Mouse (Mus musculus): ENCODE measurements around the gene Abr. TPM values are rescaled to one million over a fixed set of nuclear protein-coding genes. Genes with fewer than 3 reads are reported as not detected.

Abr gene
- polyA plus RNA-seq, 1 experiment: 266 TPM

GRCm38 (mm10) chr11:76624881-76625280 is 2.8 kb upstream of the Abr start:
- no peak for TF ChIP-seq POLR2A (IDR thresholded peaks at IDR 0.05; ENCODE audit: extremely low read depth, insufficient read depth, low read length)
- TF ChIP-seq CTCF (IDR thresholded peaks at IDR 0.05; ENCODE audit: extremely low read depth, insufficient read depth, low read length): no peak
- H3K27ac ChIP-seq (ENCODE audit: insufficient read depth, low read length): no peak overlapping the region
- no peak overlapping the region for H3K4me3 ChIP-seq (ENCODE audit: insufficient read depth, low read length)
- H3K4me1 ChIP-seq (ENCODE audit: control insufficient read depth, insufficient read depth, low read length): no peaks in the 10 kb centered on the region

- H3K4me1 ChIP-seq (ENCODE audit: control insufficient read depth, insufficient read depth, low read length): no peaks in the 10 kb centered on the region
- no peak overlapping the region; the same call in 1 of the 2 replicates for H3K4me3 ChIP-seq (ENCODE audit: insufficient read depth, low read length)
- TF ChIP-seq CTCF (IDR thresholded peaks at IDR 0.05; ENCODE audit: extremely low read depth, insufficient read depth, low read length) (no peak), POLR2A (IDR thresholded peaks at IDR 0.05; ENCODE audit: extremely low read depth, insufficient read depth, low read length) (no peak)
- H3K27ac ChIP-seq (ENCODE audit: insufficient read depth, low read length): no peak overlapping the region
These were observed 2.0 kb upstream of the Abr start for GRCm38 (mm10) chr11:76624071-76624470.

DNA sequence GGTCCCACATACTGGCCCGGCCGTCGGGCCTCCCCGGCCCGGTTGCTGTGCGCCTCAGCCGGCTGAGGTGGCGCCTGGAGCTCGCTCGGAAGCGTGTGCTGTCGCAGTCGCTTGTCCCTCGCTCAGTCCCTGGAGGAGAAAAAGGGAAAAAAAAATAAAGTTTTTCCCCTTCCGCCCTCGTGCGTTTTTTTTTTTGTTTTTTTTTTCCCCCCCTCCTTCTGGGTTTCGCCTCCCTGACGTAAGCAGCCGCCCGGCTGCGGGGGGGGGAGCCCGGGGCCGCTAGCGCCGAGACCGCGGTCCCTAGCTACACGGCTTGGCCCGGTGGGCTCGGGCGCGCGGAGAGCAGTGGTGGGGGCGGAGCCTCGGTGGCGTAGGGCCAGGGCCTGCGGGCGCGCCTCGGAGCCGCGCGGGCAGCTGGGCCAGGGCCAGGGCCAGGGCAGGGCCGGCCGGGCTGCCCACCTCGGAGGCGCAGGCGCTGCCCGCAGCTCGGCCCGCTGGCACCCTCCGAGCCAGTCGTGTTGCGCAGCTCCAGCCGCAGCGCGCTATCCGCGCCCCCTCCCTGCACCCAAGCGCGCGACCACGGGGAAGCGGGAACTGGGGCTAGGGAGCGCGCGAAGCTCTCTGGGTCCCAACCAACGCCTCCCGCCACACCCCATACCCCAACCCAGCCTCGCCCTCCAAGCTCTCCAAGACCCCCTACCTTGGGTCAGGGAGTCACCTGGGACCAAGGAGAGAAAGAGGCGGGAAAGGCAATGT is 1.3 kb upstream of the Abr start:
- TF ChIP-seq CTCF (IDR thresholded peaks at IDR 0.05; ENCODE audit: extremely low read depth, insufficient read depth, low read length) (no peak), POLR2A (IDR thresholded peaks at IDR 0.05; ENCODE audit: extremely low read depth, insufficient read depth, low read length) (no peak)
- peak overlapping the region; percentile 37 for H3K4me3 ChIP-seq (ENCODE audit: insufficient read depth, low read length)
- no peak overlapping the region for H3K27ac ChIP-seq (ENCODE audit: insufficient read depth, low read length)
- H3K4me1 ChIP-seq (ENCODE audit: control insufficient read depth, insufficient read depth, low read length): no peaks in the 10 kb centered on the region

DNA sequence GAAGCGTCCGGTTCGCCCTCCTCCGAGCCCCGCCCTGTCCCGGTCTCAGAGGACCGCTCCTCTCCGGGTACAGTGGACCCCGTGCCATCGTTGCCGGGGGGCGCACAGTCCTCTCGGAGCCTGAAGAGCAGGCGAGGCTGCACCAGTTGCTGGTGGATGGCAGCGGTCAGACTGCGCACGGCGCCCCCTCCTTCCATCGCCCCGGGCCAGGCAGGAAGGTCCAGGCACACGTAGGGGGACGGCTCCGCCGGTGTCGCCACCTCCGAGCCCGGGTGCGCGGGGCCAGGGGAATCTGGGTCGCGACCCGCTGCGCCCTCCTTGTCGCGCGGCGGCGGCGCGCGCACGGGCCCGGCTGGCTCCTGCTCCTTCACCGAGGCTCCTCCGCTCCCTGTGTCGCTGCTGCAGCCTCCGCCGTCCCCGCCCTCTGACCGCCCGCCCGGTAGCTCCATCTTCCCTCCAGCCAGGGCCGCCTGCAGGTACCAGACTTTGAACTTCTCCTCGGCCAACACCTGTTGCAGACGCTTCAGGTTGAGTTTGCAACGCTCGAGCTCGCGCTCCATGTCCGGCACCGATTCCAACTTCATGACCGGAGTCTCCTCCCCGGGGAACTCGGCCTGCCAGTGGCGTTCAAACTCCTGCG is 572 bp upstream of the Abr start:
- TF ChIP-seq CTCF (IDR thresholded peaks at IDR 0.05; ENCODE audit: extremely low read depth, insufficient read depth, low read length): no peak
- no peak for TF ChIP-seq POLR2A (IDR thresholded peaks at IDR 0.05; ENCODE audit: extremely low read depth, insufficient read depth, low read length)
- Histone ChIP-seq H3K27ac (ENCODE audit: insufficient read depth, low read length) (no peak overlapping the region), H3K4me1 (ENCODE audit: control insufficient read depth, insufficient read depth, low read length) (no peaks in the 10 kb centered on the region), H3K4me3 (ENCODE audit: insufficient read depth, low read length) (peak overlapping the region; percentile 37)

DNA sequence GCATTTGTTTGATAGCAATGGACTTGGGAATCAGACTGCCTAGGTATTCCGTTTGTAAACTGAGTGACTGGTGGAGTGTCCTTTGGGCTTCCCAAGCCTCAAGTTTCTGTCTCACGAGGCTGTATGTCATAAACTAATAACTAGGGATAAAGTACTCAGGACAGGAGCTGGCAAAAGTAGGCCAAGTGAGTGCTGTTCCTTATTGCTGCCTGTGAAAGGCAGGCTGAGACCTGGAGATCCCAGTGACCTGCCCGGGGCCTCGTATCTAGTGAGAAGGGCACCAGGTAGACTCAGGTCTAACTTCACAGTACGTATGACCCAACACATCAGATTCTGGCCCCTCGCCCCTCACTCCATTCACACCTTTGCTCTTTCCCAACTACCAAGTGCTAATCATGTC is 4.0 kb downstream of the Abr start:
- TF ChIP-seq CTCF (IDR thresholded peaks at IDR 0.05; ENCODE audit: extremely low read depth, insufficient read depth, low read length) (no peak), POLR2A (IDR thresholded peaks at IDR 0.05; ENCODE audit: extremely low read depth, insufficient read depth, low read length) (no peak)
- no peaks in the 10 kb centered on the region; the same call in 1 of the 2 replicates for H3K4me1 ChIP-seq (ENCODE audit: control insufficient read depth, insufficient read depth, low read length)
- H3K4me3 ChIP-seq (ENCODE audit: insufficient read depth, low read length): no peak overlapping the region
- no peak overlapping the region for H3K27ac ChIP-seq (ENCODE audit: insufficient read depth, low read length)

DNA sequence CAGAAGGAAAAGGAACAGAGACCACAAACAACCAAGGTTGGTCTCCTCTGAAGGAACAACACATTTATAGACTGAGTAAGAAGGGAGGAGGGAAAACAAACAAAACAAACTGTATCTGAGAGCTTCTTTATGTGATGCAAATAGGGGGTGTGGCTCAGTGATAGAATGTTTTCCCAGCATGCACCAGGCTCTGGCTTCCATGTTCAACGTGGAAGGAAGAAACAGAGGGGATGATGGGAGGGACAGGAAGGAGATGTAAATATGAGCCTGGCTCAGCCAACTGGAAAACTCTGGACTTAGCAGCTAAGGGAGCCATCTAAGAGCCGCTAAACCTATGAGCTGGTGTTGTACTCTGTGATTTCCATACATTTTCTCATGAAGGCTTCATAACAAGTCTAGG is 7.9 kb downstream of the Abr start:
- H3K27ac ChIP-seq (ENCODE audit: insufficient read depth, low read length): no peak overlapping the region
- no peak overlapping the region for H3K4me3 ChIP-seq (ENCODE audit: insufficient read depth, low read length)
- TF ChIP-seq CTCF (IDR thresholded peaks at IDR 0.05; ENCODE audit: extremely low read depth, insufficient read depth, low read length) (no peak), POLR2A (IDR thresholded peaks at IDR 0.05; ENCODE audit: extremely low read depth, insufficient read depth, low read length) (no peak)
- no peaks in the 10 kb centered on the region; the same call in 1 of the 2 replicates for H3K4me1 ChIP-seq (ENCODE audit: control insufficient read depth, insufficient read depth, low read length)

DNA sequence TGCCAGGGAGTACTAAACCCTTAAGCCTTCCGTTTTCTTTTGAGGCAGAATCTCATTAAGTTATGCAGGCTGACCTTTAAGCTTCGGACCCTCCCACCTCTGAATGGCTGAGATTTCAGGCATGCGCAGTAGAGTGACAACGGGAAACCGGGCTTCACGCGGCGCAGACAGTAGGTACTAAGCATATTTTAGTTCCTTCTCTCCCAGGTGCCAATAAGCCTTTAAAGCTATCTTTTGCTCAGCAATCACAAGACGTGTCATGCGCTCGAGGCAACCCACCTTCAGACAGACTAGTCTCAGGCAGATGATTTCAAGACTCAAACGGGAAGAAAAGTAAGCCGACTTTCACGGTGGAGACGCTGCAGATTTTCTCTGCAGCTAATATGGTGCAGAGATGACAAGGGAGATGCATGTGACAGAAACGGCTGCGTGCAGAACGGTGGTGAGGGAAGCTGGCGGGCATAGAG is 9.4 kb downstream of the Abr start:
- Histone ChIP-seq H3K4me3 (ENCODE audit: insufficient read depth, low read length) (peak overlapping the region; percentile 39), H3K27ac (ENCODE audit: insufficient read depth, low read length) (no peak overlapping the region; the same call in 1 of the 2 replicates), H3K4me1 (ENCODE audit: control insufficient read depth, insufficient read depth, low read length) (no peaks in the 10 kb centered on the region; the same call in 1 of the 2 replicates)
- TF ChIP-seq POLR2A (IDR thresholded peaks at IDR 0.05; ENCODE audit: extremely low read depth, insufficient read depth, low read length): peak; percentile 82
- no peak for TF ChIP-seq CTCF (IDR thresholded peaks at IDR 0.05; ENCODE audit: extremely low read depth, insufficient read depth, low read length)

GRCm38 (mm10) chr11:76610948-76611347 is 11.2 kb downstream of the Abr start:
- TF ChIP-seq POLR2A (IDR thresholded peaks at IDR 0.05; ENCODE audit: extremely low read depth, insufficient read depth, low read length): no peak
- TF ChIP-seq CTCF (IDR thresholded peaks at IDR 0.05; ENCODE audit: extremely low read depth, insufficient read depth, low read length): no peak
- H3K4me3 ChIP-seq (ENCODE audit: insufficient read depth, low read length): no peak overlapping the region
- no peak overlapping the region for H3K27ac ChIP-seq (ENCODE audit: insufficient read depth, low read length)
- H3K4me1 ChIP-seq (ENCODE audit: control insufficient read depth, insufficient read depth, low read length): no peaks in the 10 kb centered on the region; the same call in 1 of the 2 replicates

DNA sequence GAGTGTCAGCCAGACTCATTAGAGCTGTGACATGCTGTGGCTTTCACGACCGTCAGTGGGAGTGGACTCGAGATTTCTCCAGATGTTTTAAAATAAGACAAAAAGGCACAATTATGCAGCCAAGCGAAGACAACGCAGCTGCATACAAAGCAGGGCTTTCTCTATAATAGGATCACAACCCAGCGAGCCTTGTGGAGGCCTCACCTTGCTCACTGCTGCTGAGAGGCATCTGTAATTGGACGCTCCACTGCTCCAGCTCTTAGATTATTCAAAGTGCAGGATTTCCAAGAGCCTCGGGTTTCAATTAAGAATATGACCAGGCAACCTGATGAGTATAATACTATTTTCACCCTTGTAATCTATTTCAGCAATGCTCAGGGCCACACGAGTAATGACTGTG is 15.6 kb downstream of the Abr start:
- Histone ChIP-seq H3K27ac (ENCODE audit: insufficient read depth, low read length) (no peak overlapping the region), H3K4me1 (ENCODE audit: control insufficient read depth, insufficient read depth, low read length) (no peaks in the 10 kb centered on the region), H3K4me3 (ENCODE audit: insufficient read depth, low read length) (no peak overlapping the region)
- no peak for TF ChIP-seq CTCF (IDR thresholded peaks at IDR 0.05; ENCODE audit: extremely low read depth, insufficient read depth, low read length)
- TF ChIP-seq POLR2A (IDR thresholded peaks at IDR 0.05; ENCODE audit: extremely low read depth, insufficient read depth, low read length): no peak

GRCm38 (mm10) chr11:76599219-76599618 is 22.9 kb downstream of the Abr start:
- H3K4me3 ChIP-seq (ENCODE audit: insufficient read depth, low read length): no peak overlapping the region
- no peak overlapping the region for H3K27ac ChIP-seq (ENCODE audit: insufficient read depth, low read length)
- H3K4me1 ChIP-seq (ENCODE audit: control insufficient read depth, insufficient read depth, low read length): no peaks in the 10 kb centered on the region
- TF ChIP-seq CTCF (IDR thresholded peaks at IDR 0.05; ENCODE audit: extremely low read depth, insufficient read depth, low read length) (no peak), POLR2A (IDR thresholded peaks at IDR 0.05; ENCODE audit: extremely low read depth, insufficient read depth, low read length) (no peak)

Data from cortical plate, adult 2 months (tissue).